Mouse (Mus musculus): ENCODE measurements around the gene Ahcyl2. TPM values are rescaled to one million over a fixed set of nuclear protein-coding genes. Genes with fewer than 3 reads are reported as not detected.

Ahcyl2 gene
- polyA plus RNA-seq, 1 experiment: 112 TPM

GRCm38 (mm10) chr6:29880796-29881195, 113.0 kb downstream of the Ahcyl2 start:
- H3K27ac ChIP-seq (ENCODE audit: insufficient read depth, low read length): no peak overlapping the region
- TF ChIP-seq CTCF (IDR thresholded peaks at IDR 0.05; ENCODE audit: extremely low read depth, insufficient read depth, low read length) (no peak), POLR2A (IDR thresholded peaks at IDR 0.05; ENCODE audit: extremely low read depth, insufficient read depth, low read length) (no peak)
- H3K4me3 ChIP-seq (ENCODE audit: insufficient read depth, low read length): no peak overlapping the region
- H3K4me1 ChIP-seq (ENCODE audit: control insufficient read depth, insufficient read depth, low read length): peaks cover 7% of the 10 kb centered on the region

GRCm38 (mm10) chr6:29881936-29882335, 114.1 kb downstream of the Ahcyl2 start:
- TF ChIP-seq CTCF (IDR thresholded peaks at IDR 0.05; ENCODE audit: extremely low read depth, insufficient read depth, low read length): no peak
- TF ChIP-seq POLR2A (IDR thresholded peaks at IDR 0.05; ENCODE audit: extremely low read depth, insufficient read depth, low read length): no peak
- Histone ChIP-seq H3K4me3 (ENCODE audit: insufficient read depth, low read length) (no peak overlapping the region), H3K27ac (ENCODE audit: insufficient read depth, low read length) (peak overlapping the region; percentile 63), H3K4me1 (ENCODE audit: control insufficient read depth, insufficient read depth, low read length) (peaks cover 7% of the 10 kb centered on the region)

GRCm38 (mm10) chr6:29882870-29883269, 115.1 kb downstream of the Ahcyl2 start:
- H3K4me1 ChIP-seq (ENCODE audit: control insufficient read depth, insufficient read depth, low read length): peaks cover 7% of the 10 kb centered on the region
- no peak overlapping the region for H3K4me3 ChIP-seq (ENCODE audit: insufficient read depth, low read length)
- TF ChIP-seq POLR2A (IDR thresholded peaks at IDR 0.05; ENCODE audit: extremely low read depth, insufficient read depth, low read length) (no peak), CTCF (IDR thresholded peaks at IDR 0.05; ENCODE audit: extremely low read depth, insufficient read depth, low read length) (no peak)
- no peak overlapping the region for H3K27ac ChIP-seq (ENCODE audit: insufficient read depth, low read length)

GRCm38 (mm10) chr6:29891151-29891550, 123.3 kb downstream of the Ahcyl2 start:
- TF ChIP-seq POLR2A (IDR thresholded peaks at IDR 0.05; ENCODE audit: extremely low read depth, insufficient read depth, low read length): no peak
- TF ChIP-seq CTCF (IDR thresholded peaks at IDR 0.05; ENCODE audit: extremely low read depth, insufficient read depth, low read length): no peak
- Histone ChIP-seq H3K27ac (ENCODE audit: insufficient read depth, low read length) (no peak overlapping the region), H3K4me3 (ENCODE audit: insufficient read depth, low read length) (no peak overlapping the region), H3K4me1 (ENCODE audit: control insufficient read depth, insufficient read depth, low read length) (peaks cover 3% of the 10 kb centered on the region; the same call in 1 of the 2 replicates)

- Histone ChIP-seq H3K4me3 (ENCODE audit: insufficient read depth, low read length) (no peak overlapping the region), H3K4me1 (ENCODE audit: control insufficient read depth, insufficient read depth, low read length) (no peaks in the 10 kb centered on the region), H3K27ac (ENCODE audit: insufficient read depth, low read length) (no peak overlapping the region)
- no peak for TF ChIP-seq CTCF (IDR thresholded peaks at IDR 0.05; ENCODE audit: extremely low read depth, insufficient read depth, low read length)
- no peak for TF ChIP-seq POLR2A (IDR thresholded peaks at IDR 0.05; ENCODE audit: extremely low read depth, insufficient read depth, low read length)
Observed at GRCm38 (mm10) chr6:29896976-29897375, 129.2 kb downstream of the Ahcyl2 start.

GRCm38 (mm10) chr6:29901450-29901849, 133.6 kb downstream of the Ahcyl2 start:
- H3K4me3 ChIP-seq (ENCODE audit: insufficient read depth, low read length): no peak overlapping the region
- TF ChIP-seq CTCF (IDR thresholded peaks at IDR 0.05; ENCODE audit: extremely low read depth, insufficient read depth, low read length) (no peak), POLR2A (IDR thresholded peaks at IDR 0.05; ENCODE audit: extremely low read depth, insufficient read depth, low read length) (no peak)
- H3K4me1 ChIP-seq (ENCODE audit: control insufficient read depth, insufficient read depth, low read length): no peaks in the 10 kb centered on the region
- H3K27ac ChIP-seq (ENCODE audit: insufficient read depth, low read length): no peak overlapping the region

- no peak overlapping the region for H3K4me3 ChIP-seq (ENCODE audit: insufficient read depth, low read length)
- no peak overlapping the region for H3K27ac ChIP-seq (ENCODE audit: insufficient read depth, low read length)
- TF ChIP-seq POLR2A (IDR thresholded peaks at IDR 0.05; ENCODE audit: extremely low read depth, insufficient read depth, low read length) (no peak), CTCF (IDR thresholded peaks at IDR 0.05; ENCODE audit: extremely low read depth, insufficient read depth, low read length) (no peak)
- H3K4me1 ChIP-seq (ENCODE audit: control insufficient read depth, insufficient read depth, low read length): no peaks in the 10 kb centered on the region
Observed at GRCm38 (mm10) chr6:29902256-29902655, 134.4 kb downstream of the Ahcyl2 start.

GRCm38 (mm10) chr6:29903343-29903914, 135.6 kb downstream of the Ahcyl2 start:
- TF ChIP-seq CTCF (IDR thresholded peaks at IDR 0.05; ENCODE audit: extremely low read depth, insufficient read depth, low read length): no peak
- no peak for TF ChIP-seq POLR2A (IDR thresholded peaks at IDR 0.05; ENCODE audit: extremely low read depth, insufficient read depth, low read length)
- Histone ChIP-seq H3K4me3 (ENCODE audit: insufficient read depth, low read length) (no peak overlapping the region), H3K4me1 (ENCODE audit: control insufficient read depth, insufficient read depth, low read length) (no peaks in the 10 kb centered on the region), H3K27ac (ENCODE audit: insufficient read depth, low read length) (no peak overlapping the region)

GRCm38 (mm10) chr6:29904281-29904680, 136.5 kb downstream of the Ahcyl2 start:
- Histone ChIP-seq H3K27ac (ENCODE audit: insufficient read depth, low read length) (no peak overlapping the region), H3K4me3 (ENCODE audit: insufficient read depth, low read length) (no peak overlapping the region), H3K4me1 (ENCODE audit: control insufficient read depth, insufficient read depth, low read length) (no peaks in the 10 kb centered on the region)
- TF ChIP-seq POLR2A (IDR thresholded peaks at IDR 0.05; ENCODE audit: extremely low read depth, insufficient read depth, low read length): no peak
- TF ChIP-seq CTCF (IDR thresholded peaks at IDR 0.05; ENCODE audit: extremely low read depth, insufficient read depth, low read length): no peak

- TF ChIP-seq POLR2A (IDR thresholded peaks at IDR 0.05; ENCODE audit: extremely low read depth, insufficient read depth, low read length) (no peak), CTCF (IDR thresholded peaks at IDR 0.05; ENCODE audit: extremely low read depth, insufficient read depth, low read length) (no peak)
- Histone ChIP-seq H3K4me3 (ENCODE audit: insufficient read depth, low read length) (no peak overlapping the region), H3K27ac (ENCODE audit: insufficient read depth, low read length) (no peak overlapping the region), H3K4me1 (ENCODE audit: control insufficient read depth, insufficient read depth, low read length) (no peaks in the 10 kb centered on the region)
Observed at GRCm38 (mm10) chr6:29910631-29911030, 142.8 kb downstream of the Ahcyl2 start.

Data from cortical plate, adult 2 months (tissue).